Mouse (Mus musculus) stomach, postnatal 0 days (tissue): ENCODE results near the gene Usp22. TPM values are rescaled to one million over a fixed set of nuclear protein-coding genes. Genes with fewer than 3 reads are reported as not detected.

Experiments used
- ATAC-seq: fragments of 200-750 bp; cut with Nextera tagmentation; 2 replicates; pipeline ENCODE4 v1.8.0; 2017; ENCODE audit not compliant: low FRiP score, low TSS enrichment
- DNase-seq: peaks from one replicate; pipeline ENCODE4 v3.0.0-alpha.2; 2016; ENCODE audit warnings: low spot score
- H3K27ac ChIP-seq: fragments of 300-500 bp; sonication (generic); replicated peaks from 2 replicates; pipeline ENCODE4 v1.5.1; 2014; ENCODE audit warnings: mild to moderate bottlenecking, control low read depth
- H3K27me3 ChIP-seq: fragments of 300-500 bp; sonication (generic); 2 replicates; pipeline ENCODE4 v1.6.1; 2014; ENCODE audit warnings: low read length; ENCODE audit not compliant: control insufficient read depth, insufficient read depth
- H3K36me3 ChIP-seq: fragments of 300-500 bp; sonication (generic); 2 replicates; pipeline ENCODE4 v1.6.1; 2014; ENCODE audit warnings: low read length, mixed read lengths; ENCODE audit not compliant: control insufficient read depth, insufficient read depth
- H3K4me1 ChIP-seq: fragments of 300-500 bp; sonication (generic); replicated peaks from 2 replicates; pipeline ENCODE4 v1.6.1; 2014; ENCODE audit warnings: antibody characterized with exemption; ENCODE audit not compliant: control insufficient read depth, insufficient read depth
- H3K4me2 ChIP-seq: fragments of 300-500 bp; sonication (generic); replicated peaks from 2 replicates; pipeline ENCODE4 v1.6.1; 2014; ENCODE audit warnings: low read depth, mild to moderate bottlenecking, control low read depth, moderate library complexity
- H3K4me3 ChIP-seq: fragments of 300-500 bp; sonication (generic); 2 replicates; pipeline ENCODE4 v1.5.1; 2014; ENCODE audit warnings: low read depth, low read length, control low read depth
- H3K9ac ChIP-seq: fragments of 300-500 bp; sonication (generic); 2 replicates; pipeline ENCODE4 v1.6.1; 2014; ENCODE audit warnings: mild to moderate bottlenecking, low read length, control low read depth, mixed read lengths
- H3K9me3 ChIP-seq: fragments of 300-500 bp; sonication (generic); 2 replicates; pipeline ENCODE4 v1.6.1; 2016; ENCODE audit warnings: low read length; ENCODE audit not compliant: control insufficient read depth
- CTCF ChIP-seq: IDR thresholded peaks from 2 replicates; pipeline ENCODE4 v1.5.1; 2016; ENCODE audit warnings: antibody characterized with exemption, low read depth, mild to moderate bottlenecking, moderate library complexity
- EP300 ChIP-seq: optimal IDR thresholded peaks from 2 replicates; pipeline ENCODE3; 2016; ENCODE audit warnings: antibody characterized with exemption
- WGBS: fragments of 180-500 bp; shearing (Covaris S2); extraction: QIAGEN DNeasy Blood & Tissue Kit; methylation state at CpG from one replicate; pipeline ENCODE4 v1.1.7; 2014; 5-methylcytosine and 5-hydroxymethylcytosine counted together
- polyA plus RNA-seq: library from polyadenylated mRNA; unstranded; fragments of >200 nt; fragmentation: Nextera tagmentation; extraction: Ambion mirVana; gene quantifications from 2 replicates; pipeline ENCODE4 v1.2.1, GENCODE M21; 2015

The Usp22 gene
- polyA plus RNA-seq, 1 experiment from 2014 or later = 31.9 TPM

GRCm38 (mm10) chr11:61110113-61110512 lies 64.7 kb downstream of the Usp22 start:
- H3K4me3 ChIP-seq = no peak overlapping the region
- no peak overlapping the region for H3K4me2 ChIP-seq
- ATAC-seq (no peak), DNase-seq (no peak)
- no peaks in the 10 kb centered on the region for H3K4me1 ChIP-seq
- no peak overlapping the region for H3K9ac ChIP-seq
- no peak for TF ChIP-seq EP300
- TF ChIP-seq CTCF = no peak
- WGBS = 66% methylated on average over 10 of the region's 10 CpGs
- no peaks in the 10 kb centered on the region for H3K27me3 ChIP-seq
- no peaks in the 10 kb centered on the region for H3K9me3 ChIP-seq
- no peaks in the 10 kb centered on the region for H3K36me3 ChIP-seq
- no peak overlapping the region for H3K27ac ChIP-seq

- TF ChIP-seq CTCF (no peak), EP300 (no peak)
- ATAC-seq (no peak), DNase-seq (no peak)
- Histone ChIP-seq H3K4me3 (no peak overlapping the region), H3K27me3 (no peaks in the 10 kb centered on the region), H3K36me3 (no peaks in the 10 kb centered on the region), H3K4me2 (no peak overlapping the region), H3K27ac (no peak overlapping the region), H3K4me1 (no peaks in the 10 kb centered on the region), H3K9ac (no peak overlapping the region), H3K9me3 (no peaks in the 10 kb centered on the region)
- WGBS = 73% methylated on average over 6 of the region's 6 CpGs
Measured at GRCm38 (mm10) chr11:61109707-61110106, 65.1 kb downstream of the Usp22 start.

GRCm38 (mm10) chr11:61108911-61109361 lies 65.9 kb downstream of the Usp22 start:
- no peak overlapping the region for H3K4me3 ChIP-seq
- H3K9ac ChIP-seq = no peak overlapping the region
- no peaks in the 10 kb centered on the region for H3K36me3 ChIP-seq
- no peaks in the 10 kb centered on the region for H3K9me3 ChIP-seq
- TF ChIP-seq CTCF (no peak), EP300 (no peak)
- ATAC-seq = no peak
- DNase-seq = no peak
- no peaks in the 10 kb centered on the region for H3K4me1 ChIP-seq
- no peak overlapping the region for H3K4me2 ChIP-seq
- 89% methylated on average over 12 of the region's 12 CpGs for WGBS
- H3K27me3 ChIP-seq = no peaks in the 10 kb centered on the region
- H3K27ac ChIP-seq = no peak overlapping the region

- H3K4me2 ChIP-seq = no peak overlapping the region
- no peaks in the 10 kb centered on the region for H3K9me3 ChIP-seq
- H3K27ac ChIP-seq = no peak overlapping the region
- peak; percentile 89 for DNase-seq
- H3K9ac ChIP-seq = no peak overlapping the region
- 20% methylated on average over 20 of the region's 20 CpGs for WGBS
- peak; percentile 91 for ATAC-seq
- H3K4me1 ChIP-seq = no peaks in the 10 kb centered on the region
- H3K27me3 ChIP-seq = no peaks in the 10 kb centered on the region
- TF ChIP-seq EP300 = no peak
- peak; percentile 99 for TF ChIP-seq CTCF
- H3K36me3 ChIP-seq = no peaks in the 10 kb centered on the region
- H3K4me3 ChIP-seq = no peak overlapping the region
Measured at GRCm38 (mm10) chr11:61104241-61104901, 70.5 kb downstream of the Usp22 start.

- Histone ChIP-seq H3K36me3 (no peaks in the 10 kb centered on the region), H3K9ac (no peak overlapping the region), H3K4me1 (no peaks in the 10 kb centered on the region), H3K27ac (no peak overlapping the region), H3K27me3 (no peaks in the 10 kb centered on the region), H3K4me2 (no peak overlapping the region), H3K9me3 (no peaks in the 10 kb centered on the region), H3K4me3 (no peak overlapping the region)
- WGBS = 68% methylated on average over 12 of the region's 13 CpGs
- no peak for DNase-seq
- no peak for ATAC-seq
- TF ChIP-seq EP300 = no peak
- no peak for TF ChIP-seq CTCF
Measured at GRCm38 (mm10) chr11:61102397-61103339, 72.2 kb downstream of the Usp22 start.

Other genes with a start within 250 kb of the Usp22 start
- 105 and 108 TPM in 2 replicates for gene Map2k3, start 243.0 kb downstream of the Usp22 start, polyA plus RNA-seq
- 0.59 and 0.77 TPM in 2 replicates for gene Kcnj12, start 152.5 kb downstream of the Usp22 start, polyA plus RNA-seq
- gene Tnfrsf13b, start 48.3 kb downstream of the Usp22 start, polyA plus RNA-seq = 1.9 and 2.6 TPM in 2 replicates
- gene Aldh3a1, start 32.5 kb upstream of the Usp22 start, polyA plus RNA-seq = 3.4 and 3.9 TPM in 2 replicates
- gene Aldh3a2, start 92.4 kb upstream of the Usp22 start, polyA plus RNA-seq = 68.0 and 68.4 TPM in 2 replicates
- gene Slc47a2, start 167.8 kb upstream of the Usp22 start, polyA plus RNA-seq = 0.12 and 0.29 TPM in 2 replicates
- gene Slc47a1, start 203.3 kb upstream of the Usp22 start, polyA plus RNA-seq = 1.3 and 1.4 TPM in 2 replicates